Mouse (Mus musculus) heart, embryonic 11.5 days (tissue): ENCODE measurements around the gene Ddah2. TPM values are rescaled to one million over a fixed set of nuclear protein-coding genes. Genes with fewer than 3 reads are reported as not detected.

Experiments
- ATAC-seq: fragments of 200-750 bp; cut with Nextera tagmentation; replicated peaks from 2 replicates; pipeline ENCODE4 v1.8.0; 2017; ENCODE audit warnings: moderate library complexity; ENCODE audit not compliant: insufficient number of reproducible peaks, low FRiP score, low TSS enrichment
- H3K27ac ChIP-seq: fragments of 300-500 bp; sonication (generic); 2 replicates; pipeline ENCODE4 v1.5.1; 2014; ENCODE audit warnings: mild to moderate bottlenecking, low read depth, low read length
- H3K27me3 ChIP-seq: fragments of 300-500 bp; sonication (generic); 2 replicates; pipeline ENCODE4 v1.6.1; 2014; ENCODE audit warnings: mild to moderate bottlenecking, low read length, mixed read lengths; ENCODE audit not compliant: control insufficient read depth, insufficient read depth
- H3K36me3 ChIP-seq: fragments of 300-500 bp; sonication (generic); 2 replicates; pipeline ENCODE4 v1.6.1; 2014; ENCODE audit warnings: mild to moderate bottlenecking, low read length, moderate library complexity, mixed read lengths; ENCODE audit not compliant: control insufficient read depth, insufficient read depth
- H3K4me1 ChIP-seq: fragments of 300-500 bp; sonication (generic); 2 replicates; pipeline ENCODE4 v1.6.1; 2014; ENCODE audit warnings: low read length; ENCODE audit not compliant: control insufficient read depth, insufficient read depth
- H3K4me2 ChIP-seq: fragments of 300-500 bp; sonication (generic); 2 replicates; pipeline ENCODE4 v1.6.1; 2014; ENCODE audit warnings: mild to moderate bottlenecking, moderate library complexity
- H3K4me3 ChIP-seq: fragments of 300-500 bp; sonication (generic); 2 replicates; pipeline ENCODE4 v1.5.1; 2014; ENCODE audit warnings: low read depth, low read length
- H3K9ac ChIP-seq: fragments of 300-500 bp; sonication (generic); 2 replicates; pipeline ENCODE4 v1.6.1; 2014; ENCODE audit warnings: mild to moderate bottlenecking, low read depth, low read length, moderate library complexity
- H3K9me3 ChIP-seq: fragments of 300-500 bp; sonication (generic); replicated peaks from 2 replicates; pipeline ENCODE4 v1.6.1; 2016; ENCODE audit warnings: low read length; ENCODE audit not compliant: control insufficient read depth
- WGBS: fragments of 180-500 bp; shearing (Covaris S2); extraction: QIAGEN DNeasy Blood & Tissue Kit; methylation state at CpG from one replicate; pipeline ENCODE4 v1.1.7; 2014; ENCODE audit not compliant: insufficient replicate concordance; 5-methylcytosine and 5-hydroxymethylcytosine counted together
- polyA plus RNA-seq: library from polyadenylated mRNA; unstranded; fragments of >200 nt; fragmentation: Nextera tagmentation; extraction: Ambion mirVana; gene quantifications from 2 replicates; pipeline ENCODE4 v1.2.1, GENCODE M21; 2014

The Ddah2 gene
- polyA plus RNA-seq, 1 experiment from 2014 or later = 213 TPM

- WGBS = 77% methylated on average over 6 of the region's 6 CpGs
- Histone ChIP-seq H3K4me3 (no peak within 1 kb of the TSS), H3K4me1 (peaks cover 5% of the 10 kb centered on the region; the same call in 1 of the 2 replicates), H3K27ac (no peak within 1 kb of the TSS), H3K27me3 (no peaks in the 10 kb centered on the region), H3K9ac (no peak within 1 kb of the TSS), H3K9me3 (no peaks in the 10 kb centered on the region), H3K4me2 (no peak within 1 kb of the TSS), H3K36me3 (no peaks in the 10 kb centered on the region)
- no peak for ATAC-seq
Measured at GRCm38 (mm10) chr17:35108097-35108496, 49.3 kb downstream of the Ddah2 start, which contains the start of gene Ly6g5c. Gene Ly6g5c, plus strand, starts transcription at chr17:35108279.

Other genes with a start within 250 kb of the Ddah2 start
- gene Stk19, start 222.1 kb upstream of the Ddah2 start, polyA plus RNA-seq = 15.7 and 17.8 TPM in 2 replicates
- 37.3 and 38.7 TPM in 2 replicates for gene Dxo, start 222.0 kb upstream of the Ddah2 start, polyA plus RNA-seq
- gene Skiv2l, start 208.8 kb upstream of the Ddah2 start, polyA plus RNA-seq = 24.3 and 30.3 TPM in 2 replicates
- gene Nelfe, start 208.6 kb upstream of the Ddah2 start, polyA plus RNA-seq = 89.9 and 96.8 TPM in 2 replicates
- gene Cfb, start 196.5 kb upstream of the Ddah2 start, polyA plus RNA-seq = 0.65 and 2.5 TPM in 2 replicates
- 0.52 and 0.59 TPM in 2 replicates for gene Zbtb12, start 179.6 kb upstream of the Ddah2 start, polyA plus RNA-seq
- not detected in 2 replicates for gene Gm20547, start 177.0 kb upstream of the Ddah2 start, polyA plus RNA-seq
- gene C2, start 160.8 kb upstream of the Ddah2 start, polyA plus RNA-seq = 0.70 and 0.94 TPM in 2 replicates
- 32.4 and 42.3 TPM in 2 replicates for gene Ehmt2, start 160.6 kb upstream of the Ddah2 start, polyA plus RNA-seq
- gene Slc44a4, start 144.6 kb upstream of the Ddah2 start, polyA plus RNA-seq = 0.10 and 0.13 TPM in 2 replicates
- 16.0 and 16.6 TPM in 2 replicates for gene Neu1, start 127.8 kb upstream of the Ddah2 start, polyA plus RNA-seq
- 0.48 and 0.50 TPM in 2 replicates for gene Hspa1b, start 99.8 kb upstream of the Ddah2 start, polyA plus RNA-seq
- gene Gm20481, start 89.1 kb upstream of the Ddah2 start, polyA plus RNA-seq = not detected in 2 replicates
- 1.9 and 2.5 TPM in 2 replicates for gene Hspa1a, start 86.9 kb upstream of the Ddah2 start, polyA plus RNA-seq
- 1.7 and 4.0 TPM in 2 replicates for gene Hspa1l, start 86.3 kb upstream of the Ddah2 start, polyA plus RNA-seq
- 162 and 169 TPM in 2 replicates for gene Lsm2, start 77.2 kb upstream of the Ddah2 start, polyA plus RNA-seq
- gene Vars, start 58.0 kb upstream of the Ddah2 start, polyA plus RNA-seq = 55.7 and 59.7 TPM in 2 replicates
- 0.20 and 0.27 TPM in 2 replicates for gene Vwa7, start 42.5 kb upstream of the Ddah2 start, polyA plus RNA-seq
- 1.8 and 2.1 TPM in 2 replicates for gene Sapcd1, start 31.0 kb upstream of the Ddah2 start, polyA plus RNA-seq
- 4.4 and 4.6 TPM in 2 replicates for gene Msh5, start 12.3 kb upstream of the Ddah2 start, polyA plus RNA-seq
- 86.4 and 228 TPM in 2 replicates for gene Clic1, start 9.1 kb upstream of the Ddah2 start, polyA plus RNA-seq
- gene Ly6g6c, start 6.4 kb downstream of the Ddah2 start, polyA plus RNA-seq = not detected in 2 replicates
- gene Mpig6b, start 7.1 kb downstream of the Ddah2 start, polyA plus RNA-seq = 1.4 and 1.8 TPM in 2 replicates
- 0.42 TPM in 1 of 2 replicates, not detected in the other for gene Ly6g6e, start 17.9 kb downstream of the Ddah2 start, polyA plus RNA-seq
- 2.0 and 2.2 TPM in 2 replicates for gene Ly6g6d, start 19.0 kb downstream of the Ddah2 start, polyA plus RNA-seq
- 1.8 TPM in 2 replicates for gene Ly6g6f, start 26.6 kb downstream of the Ddah2 start, polyA plus RNA-seq
- 47.4 and 51.2 TPM in 2 replicates for gene Abhd16a, start 30.2 kb downstream of the Ddah2 start, polyA plus RNA-seq
- not detected in 2 replicates for gene Ly6g5c, start 49.2 kb downstream of the Ddah2 start, polyA plus RNA-seq
- 0.36 and 0.56 TPM in 2 replicates for gene Ly6g5b, start 56.4 kb downstream of the Ddah2 start, polyA plus RNA-seq
- 15.7 and 17.2 TPM in 2 replicates for gene Gpank1, start 62.4 kb downstream of the Ddah2 start, polyA plus RNA-seq
- 221 and 222 TPM in 2 replicates for gene Csnk2b, start 63.0 kb downstream of the Ddah2 start, polyA plus RNA-seq
- gene D17H6S53E, start 67.3 kb downstream of the Ddah2 start, polyA plus RNA-seq = 8.4 and 10.8 TPM in 2 replicates
- 2.3 and 12.9 TPM in 2 replicates for gene Apom, start 73.0 kb downstream of the Ddah2 start, polyA plus RNA-seq
- gene Bag6, start 76.1 kb downstream of the Ddah2 start, polyA plus RNA-seq = 72.5 and 77.4 TPM in 2 replicates
- 128 and 163 TPM in 2 replicates for gene Prrc2a, start 105.9 kb downstream of the Ddah2 start, polyA plus RNA-seq
- gene Aif1, start 117.0 kb downstream of the Ddah2 start, polyA plus RNA-seq = 2.7 and 4.2 TPM in 2 replicates
- gene Lst1, start 129.4 kb downstream of the Ddah2 start, polyA plus RNA-seq = 4.9 and 5.0 TPM in 2 replicates
- 0.42 TPM in 1 of 2 replicates, not detected in the other for gene Ltb, start 135.4 kb downstream of the Ddah2 start, polyA plus RNA-seq
- gene Tnf, start 143.0 kb downstream of the Ddah2 start, polyA plus RNA-seq = not detected in 2 replicates
- gene Lta, start 146.3 kb downstream of the Ddah2 start, polyA plus RNA-seq = not detected in 2 replicates
- gene Gm16181, start 161.8 kb downstream of the Ddah2 start, polyA plus RNA-seq = 0.44 TPM in 1 of 2 replicates, not detected in the other
- gene Atp6v1g2, start 174.6 kb downstream of the Ddah2 start, polyA plus RNA-seq = 9.3 and 10.1 TPM in 2 replicates
- gene Nfkbil1, start 176.8 kb downstream of the Ddah2 start, polyA plus RNA-seq = 2.3 and 4.9 TPM in 2 replicates
- gene Ddx39b, start 182.7 kb downstream of the Ddah2 start, polyA plus RNA-seq = 317 and 318 TPM in 2 replicates
- 21.0 and 29.1 TPM in 2 replicates for gene H2-D1, start 203.7 kb downstream of the Ddah2 start, polyA plus RNA-seq